Mouse (Mus musculus) brain, embryonic 14.5 days (tissue): ENCODE measurements at regions not wholly inside any gene's neighbourhood (a gene's known extent, or its start where the extent isn't known, plus 50 kb on each side); places are given as distances from the start of the nearest gene placed in this dataset.

Experiments
- DNase-seq: peaks from one replicate; pipeline ENCODE4 v3.0.0-alpha.2; 2011; ENCODE audit warnings: low read depth
- CTCF ChIP-seq: fragments of 200-500 bp; IDR thresholded peaks from 2 replicates; pipeline ENCODE4 v1.5.1; 2012; ENCODE audit warnings: inconsistent platforms, mild to moderate bottlenecking, moderate library complexity, borderline replicate concordance; ENCODE audit not compliant: insufficient read depth, insufficient read length; ENCODE audit errors: extremely low read depth
- POLR2A ChIP-seq: fragments of 200-500 bp; IDR thresholded peaks from 2 replicates; pipeline ENCODE4 v1.6.1; 2012; ENCODE audit warnings: mild to moderate bottlenecking, inconsistent platforms, borderline replicate concordance; ENCODE audit not compliant: poor library complexity, insufficient read depth, insufficient read length, severe bottlenecking; ENCODE audit errors: extremely low read depth

GRCm38 (mm10) chr12:35313191-35313925 lies 221.5 kb downstream of the Ahr start:
- TF ChIP-seq POLR2A (no peak), CTCF (no peak)

GRCm38 (mm10) chr12:35308537-35308936 lies 226.3 kb downstream of the Ahr start:
- DNase-seq: peak; percentile 67
- no peak for TF ChIP-seq CTCF
- TF ChIP-seq POLR2A: no peak

More at GRCm38 (mm10) chr12:35313191-35313925, 221.5 kb downstream of the Ahr start:
- DNase-seq: peak; percentile 83

- no peak for DNase-seq
These were observed 230.8 kb downstream of the Ahr start for GRCm38 (mm10) chr12:35303764-35304717.

DNA sequence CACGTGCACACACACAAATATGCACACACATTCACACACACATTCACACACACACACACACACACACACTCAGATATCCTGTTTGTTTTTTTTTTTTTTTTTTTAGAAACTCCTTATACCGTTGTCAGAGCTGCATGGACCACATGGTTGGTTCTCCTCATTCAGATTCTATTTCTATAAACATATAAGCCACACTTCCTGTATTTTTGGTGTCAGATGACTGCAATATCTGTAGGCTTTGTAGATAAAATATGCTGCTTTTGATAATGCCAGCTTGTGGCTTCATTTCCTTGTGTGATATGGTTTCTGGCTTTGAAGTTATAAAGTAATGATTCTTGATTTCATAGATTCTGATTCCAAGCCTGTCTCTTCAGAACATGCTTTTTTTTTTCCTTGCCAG lies 231.7 kb downstream of the Ahr start:
- DNase-seq: no peak
- TF ChIP-seq CTCF: no peak
- no peak for TF ChIP-seq POLR2A

More at GRCm38 (mm10) chr12:35303764-35304717, 230.8 kb downstream of the Ahr start:
- no peak for TF ChIP-seq POLR2A
- no peak for TF ChIP-seq CTCF

- TF ChIP-seq POLR2A (no peak), CTCF (no peak)
- no peak for DNase-seq
These were observed 240.2 kb downstream of the Ahr start for GRCm38 (mm10) chr12:35294668-35295067.

DNA sequence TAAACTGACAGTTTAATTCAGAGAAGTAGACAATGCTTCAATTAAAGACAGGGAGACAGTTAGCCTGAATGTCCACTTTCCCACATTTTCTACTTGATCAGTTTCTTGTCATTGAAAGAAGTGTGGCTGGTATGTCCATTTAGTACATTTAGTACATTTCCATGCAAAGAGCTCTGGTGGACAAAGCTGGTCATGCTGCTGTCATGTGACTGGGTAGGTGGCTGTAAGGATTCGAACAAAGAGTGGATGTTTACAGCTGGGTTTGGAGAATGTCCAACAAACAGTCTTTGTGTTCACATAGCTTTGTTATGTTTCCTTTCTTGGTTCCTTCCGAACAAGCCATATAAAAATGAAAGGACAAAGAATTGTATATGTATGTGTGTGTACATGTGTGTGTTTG lies 241.3 kb downstream of the Ahr start:
- no peak for DNase-seq
- TF ChIP-seq CTCF (no peak), POLR2A (no peak)

- no peak for DNase-seq
- TF ChIP-seq CTCF (no peak), POLR2A (no peak)
These were observed 242.9 kb downstream of the Ahr start for GRCm38 (mm10) chr12:35291941-35292341.

DNA sequence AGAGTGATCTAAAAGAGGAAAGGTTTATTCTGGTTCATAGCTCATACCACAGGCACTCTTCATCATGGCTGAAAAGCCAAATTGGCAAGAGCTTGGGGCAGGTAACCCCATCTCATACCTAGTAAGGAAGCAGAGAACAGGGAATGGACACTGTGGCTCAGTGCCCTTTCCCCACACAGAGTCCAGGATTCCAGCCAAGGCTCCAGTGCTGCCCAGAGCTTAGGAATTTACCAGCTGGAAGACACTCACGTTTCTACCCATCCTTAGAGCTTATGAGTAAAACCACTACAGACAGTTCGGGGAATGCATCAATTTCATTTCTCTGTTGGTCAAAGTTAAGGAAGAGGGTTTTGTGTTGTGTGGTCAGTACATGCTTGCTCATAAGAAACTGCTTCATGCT lies 241.0 kb downstream of the Snx13 start:
- no peak for TF ChIP-seq POLR2A
- no peak for TF ChIP-seq CTCF
- no peak for DNase-seq

DNA sequence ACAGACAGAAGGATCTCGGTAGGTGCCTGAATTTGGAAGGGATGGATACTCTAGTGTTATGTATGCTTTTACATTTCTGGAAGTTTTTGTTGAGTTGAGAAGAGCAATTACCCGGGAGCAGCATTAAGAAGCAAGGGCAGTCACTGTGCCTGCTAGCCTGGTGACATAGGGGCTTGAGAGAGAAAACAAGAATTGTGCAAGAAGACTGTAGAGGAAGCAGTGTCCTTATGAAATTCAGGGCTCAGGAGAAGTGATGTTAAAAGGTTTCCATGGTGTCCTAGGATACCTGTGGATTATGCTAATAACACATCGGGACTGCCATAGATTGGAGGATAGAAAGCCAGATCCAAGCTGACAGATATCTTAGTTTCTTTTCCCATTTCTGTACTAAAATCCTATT lies 240.6 kb downstream of the Snx13 start:
- TF ChIP-seq CTCF: no peak
- TF ChIP-seq POLR2A: no peak
- no peak for DNase-seq

DNA sequence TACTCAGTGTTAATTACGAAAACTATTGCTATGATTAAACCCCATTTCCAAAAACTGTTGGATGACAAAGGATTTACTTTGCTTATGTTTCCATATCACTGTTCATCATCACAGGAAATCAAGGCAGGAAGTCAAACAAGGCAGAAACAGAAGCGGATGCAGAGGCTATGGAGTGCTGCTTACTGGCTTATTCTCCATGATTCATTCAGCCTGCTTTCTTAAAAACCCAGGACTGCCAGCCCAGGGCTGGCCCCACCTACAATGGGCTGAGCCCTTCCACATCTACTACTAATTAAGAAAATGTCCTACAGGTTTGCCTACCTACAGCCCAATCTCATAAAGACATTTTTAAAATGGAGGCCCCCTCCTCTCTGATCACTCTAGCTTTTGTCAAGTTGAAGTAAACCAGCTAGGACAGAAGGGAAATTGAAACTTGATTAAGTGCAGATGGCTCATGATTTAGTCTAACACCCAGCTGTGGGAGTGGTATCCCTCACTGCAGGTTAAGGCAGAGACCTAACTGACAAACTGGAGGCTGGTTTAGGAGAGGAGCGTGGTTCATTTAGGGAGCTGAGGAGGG lies 240.1 kb downstream of the Snx13 start:
- TF ChIP-seq CTCF (no peak), POLR2A (no peak)
- no peak for DNase-seq

DNA sequence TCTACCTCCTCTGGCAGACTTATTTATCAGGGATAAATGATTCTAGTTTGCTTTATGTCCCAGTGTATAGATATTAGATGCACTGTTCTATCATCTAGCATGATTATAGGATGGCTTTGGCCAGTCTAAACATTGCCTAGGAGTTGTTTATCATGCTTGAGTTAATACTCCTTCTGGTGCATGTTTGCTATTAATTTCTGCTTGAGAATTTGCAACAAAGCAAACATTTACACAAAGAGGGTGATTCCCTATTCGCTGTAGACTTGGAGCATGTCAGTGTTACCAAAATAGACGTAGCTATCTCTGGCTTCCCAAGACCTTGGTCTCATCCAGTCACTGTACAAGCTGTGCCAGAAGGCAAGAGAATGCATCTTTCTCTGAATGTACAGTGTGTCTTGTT lies 237.4 kb downstream of the Snx13 start:
- no peak for DNase-seq
- no peak for TF ChIP-seq CTCF
- no peak for TF ChIP-seq POLR2A

DNA sequence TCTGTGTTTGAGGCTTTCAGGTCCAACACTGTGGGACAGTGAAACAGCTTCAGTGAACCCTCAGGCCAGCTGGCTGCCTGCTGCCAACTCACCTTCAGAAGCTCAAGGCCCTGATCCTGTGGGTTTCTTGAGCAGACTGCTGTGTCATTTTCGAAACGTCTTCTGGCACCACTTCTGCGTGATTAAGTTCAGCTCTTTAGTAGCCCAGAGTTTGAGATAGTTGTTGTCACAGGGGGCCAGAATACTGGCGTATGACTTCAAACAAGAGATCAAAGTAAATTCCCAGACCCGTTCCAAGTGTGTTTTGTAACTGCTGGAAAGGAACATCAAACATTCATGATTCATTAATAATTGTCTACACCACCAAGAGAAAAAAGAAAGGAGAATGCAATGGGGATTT lies 236.9 kb downstream of the Snx13 start:
- DNase-seq: peak; percentile 24
- TF ChIP-seq CTCF (no peak), POLR2A (no peak)
